Mouse (Mus musculus) kidney, embryonic 15.5 days (tissue): Measurements from ENCODE around the gene Myh9. TPM values are rescaled to one million over a fixed set of nuclear protein-coding genes. Genes with fewer than 3 reads are reported as not detected.

Experiments used
- ATAC-seq: fragments of 200-750 bp; cut with Nextera tagmentation; replicated peaks from 2 replicates; pipeline ENCODE4 v1.8.0; 2017; ENCODE audit warnings: moderate TSS enrichment; ENCODE audit not compliant: low FRiP score
- H3K27ac ChIP-seq: fragments of 300-500 bp; sonication (generic); 2 replicates; pipeline ENCODE4 v1.5.1; 2015; ENCODE audit warnings: mild to moderate bottlenecking, inconsistent platforms
- H3K27me3 ChIP-seq: fragments of 300-500 bp; sonication (generic); 2 replicates; pipeline ENCODE4 v1.6.1; 2015; ENCODE audit warnings: inconsistent platforms
- H3K36me3 ChIP-seq: fragments of 300-500 bp; sonication (generic); 2 replicates; pipeline ENCODE4 v1.6.1; 2015; ENCODE audit warnings: inconsistent platforms
- H3K4me1 ChIP-seq: fragments of 300-500 bp; sonication (generic); 2 replicates; pipeline ENCODE4 v1.6.1; 2015; ENCODE audit warnings: inconsistent platforms
- H3K4me2 ChIP-seq: fragments of 300-500 bp; sonication (generic); 2 replicates; pipeline ENCODE4 v1.6.1; 2015; ENCODE audit warnings: moderate library complexity, mild to moderate bottlenecking, inconsistent platforms
- H3K4me3 ChIP-seq: fragments of 300-500 bp; sonication (generic); replicated peaks from 2 replicates; pipeline ENCODE4 v1.5.1; 2015; ENCODE audit warnings: mild to moderate bottlenecking, inconsistent platforms
- H3K9ac ChIP-seq: fragments of 300-500 bp; sonication (generic); 2 replicates; pipeline ENCODE4 v1.6.1; 2015; ENCODE audit warnings: mild to moderate bottlenecking, inconsistent platforms
- H3K9me3 ChIP-seq: fragments of 300-500 bp; sonication (generic); replicated peaks from 2 replicates; pipeline ENCODE4 v1.6.1; 2016; ENCODE audit warnings: inconsistent platforms
- WGBS: fragments of 180-500 bp; shearing (Covaris S2); methylation state at CpG from one replicate; pipeline ENCODE4 v1.1.7; 2015; ENCODE audit warnings: mixed read lengths; 5-methylcytosine and 5-hydroxymethylcytosine counted together
- polyA plus RNA-seq: library from polyadenylated mRNA; unstranded; fragments of >200 nt; fragmentation: Nextera tagmentation; extraction: Ambion mirVana; gene quantifications from 2 replicates; pipeline ENCODE4 v1.2.1, GENCODE M21; 2015

Myh9 gene
- polyA plus RNA-seq, 1 experiment from 2014 or later = 60.2 TPM

DNA sequence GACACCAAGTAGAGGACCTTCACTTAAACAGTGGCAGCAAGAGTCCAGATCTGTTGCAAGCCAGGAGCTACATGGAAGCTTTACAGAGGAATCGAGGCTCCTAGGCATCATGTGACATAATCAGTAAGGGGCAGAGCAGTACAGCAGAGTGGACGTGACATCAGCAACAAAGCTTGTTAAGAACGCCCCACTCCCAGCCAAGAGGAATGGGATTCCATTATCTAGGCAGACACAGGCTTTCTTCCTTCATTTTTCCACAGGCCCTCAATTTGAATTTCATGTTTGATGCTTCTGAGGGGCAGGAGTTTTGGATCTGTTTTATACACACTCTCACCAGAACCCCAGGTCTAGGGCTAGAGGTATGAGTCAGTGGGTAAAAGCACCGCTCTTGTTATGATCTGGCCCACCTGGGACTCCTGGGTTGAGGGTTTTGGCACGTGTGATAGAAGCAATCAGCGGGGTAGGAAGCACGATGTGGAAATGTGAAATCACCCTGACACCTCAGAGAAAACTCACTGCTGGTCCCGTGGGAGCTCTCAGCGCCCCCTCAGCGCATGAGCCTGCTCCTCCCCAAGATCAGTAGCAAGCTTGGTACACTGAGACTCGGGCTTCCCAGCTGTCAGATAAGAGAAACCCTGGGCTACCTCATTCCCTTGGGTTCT is 30.7 kb downstream of the Myh9 start:
- Histone ChIP-seq H3K27me3 (no peaks in the 10 kb centered on the region), H3K4me2 (no peak overlapping the region), H3K4me3 (no peak overlapping the region), H3K4me1 (peaks cover 50% of the 10 kb centered on the region), H3K9ac (no peak overlapping the region), H3K9me3 (no peaks in the 10 kb centered on the region), H3K36me3 (peaks cover 70% of the 10 kb centered on the region), H3K27ac (no peak overlapping the region)
- WGBS = 80% methylated on average over 11 of the region's 11 CpGs
- ATAC-seq = no peak

DNA sequence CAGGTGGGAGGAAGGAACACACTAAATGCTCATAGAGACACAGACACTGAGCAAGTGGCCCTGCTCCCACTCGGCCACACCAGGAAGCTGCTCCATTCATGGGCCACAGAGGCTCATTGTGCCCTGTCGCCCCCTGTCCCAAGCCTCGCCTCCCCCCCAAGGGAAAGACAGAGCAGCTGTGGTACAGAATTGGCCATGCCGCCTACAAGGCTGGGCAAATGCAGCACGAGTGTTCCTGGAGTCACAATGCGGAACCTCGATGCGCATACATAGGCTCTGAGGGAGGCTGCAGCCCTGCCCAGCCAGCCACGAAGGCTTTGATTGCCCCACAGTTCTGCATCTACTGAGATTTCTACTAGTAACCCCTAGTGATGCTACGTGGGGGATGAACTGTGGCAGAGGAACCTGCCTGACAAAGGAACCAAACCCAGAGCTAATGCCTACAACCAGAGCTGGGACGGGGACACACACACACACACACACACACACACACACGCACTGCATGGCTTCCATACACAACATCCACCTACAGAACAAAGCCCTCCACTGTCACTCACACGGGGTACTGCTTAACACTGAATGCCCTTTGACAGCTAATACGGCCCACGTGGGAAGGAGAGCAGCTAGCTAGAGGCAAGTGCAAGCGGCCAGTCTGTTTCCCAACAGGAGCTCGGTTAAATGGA is 31.4 kb downstream of the Myh9 start:
- ATAC-seq = 0 out of 2 replicates have a peak, but pooled peaks have one; percentile 30
- H3K36me3 ChIP-seq = peaks cover 77% of the 10 kb centered on the region

DNA sequence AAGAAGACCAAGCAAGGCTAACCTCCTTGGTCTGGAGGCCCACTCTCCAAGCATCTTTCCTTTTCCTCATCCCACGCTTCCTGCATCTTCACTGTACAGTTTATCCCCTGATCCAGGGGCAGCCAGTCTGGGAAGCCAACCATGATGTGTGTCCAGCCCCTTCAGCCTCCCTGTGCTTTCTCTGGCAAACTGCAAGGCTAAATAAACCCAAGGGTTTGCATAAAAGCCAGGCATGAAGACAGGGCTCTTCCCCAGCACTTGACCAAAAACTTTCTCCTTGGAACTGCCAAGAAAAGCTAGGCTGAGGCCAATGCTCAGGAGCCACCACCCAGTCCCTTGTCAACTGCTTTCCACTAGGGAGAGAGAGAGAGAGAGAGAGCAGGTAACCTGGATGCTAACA is 32.5 kb downstream of the Myh9 start:
- no peak for ATAC-seq
- H3K9ac ChIP-seq = no peak overlapping the region
- H3K36me3 ChIP-seq = peaks cover 88% of the 10 kb centered on the region
- no peak overlapping the region for H3K27ac ChIP-seq
- no peak overlapping the region for H3K4me2 ChIP-seq
- H3K4me1 ChIP-seq = peaks cover 34% of the 10 kb centered on the region
- 84% methylated on average over 1 of the region's 1 CpGs for WGBS
- no peaks in the 10 kb centered on the region for H3K27me3 ChIP-seq
- H3K9me3 ChIP-seq = no peaks in the 10 kb centered on the region
- no peak overlapping the region for H3K4me3 ChIP-seq

More for the DNA sequence above, 31.4 kb downstream of the Myh9 start:
- Histone ChIP-seq H3K9ac (no peak overlapping the region), H3K27me3 (no peaks in the 10 kb centered on the region), H3K9me3 (no peaks in the 10 kb centered on the region), H3K4me3 (no peak overlapping the region), H3K27ac (0 out of 2 replicates have a peak overlapping the region, but pooled peaks have one; percentile 28), H3K4me1 (peaks cover 43% of the 10 kb centered on the region), H3K4me2 (no peak overlapping the region)
- 70% methylated on average over 17 of the region's 17 CpGs for WGBS

DNA sequence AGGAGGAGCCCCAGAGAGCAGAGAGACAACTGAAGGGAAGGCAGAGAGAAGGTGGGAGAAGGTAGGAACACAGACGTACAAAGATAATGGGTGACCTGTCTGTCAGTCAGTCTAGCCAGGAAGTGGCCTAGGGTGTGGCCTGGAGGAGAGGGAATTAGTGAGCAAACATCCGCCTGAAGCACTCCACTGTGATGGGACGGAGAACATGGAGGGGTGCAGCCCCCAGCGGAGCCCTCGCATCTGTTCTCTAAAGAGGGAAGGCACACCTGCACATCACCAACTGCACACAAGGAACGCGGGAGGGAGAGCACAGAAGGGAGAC is 34.8 kb downstream of the Myh9 start:
- Histone ChIP-seq H3K27ac (no peak overlapping the region), H3K9me3 (no peaks in the 10 kb centered on the region), H3K36me3 (peaks cover 97% of the 10 kb centered on the region), H3K4me3 (no peak overlapping the region), H3K4me1 (peaks cover 31% of the 10 kb centered on the region), H3K9ac (no peak overlapping the region), H3K27me3 (no peaks in the 10 kb centered on the region), H3K4me2 (no peak overlapping the region)
- ATAC-seq = no peak
- 78% methylated on average over 7 of the region's 7 CpGs for WGBS

DNA sequence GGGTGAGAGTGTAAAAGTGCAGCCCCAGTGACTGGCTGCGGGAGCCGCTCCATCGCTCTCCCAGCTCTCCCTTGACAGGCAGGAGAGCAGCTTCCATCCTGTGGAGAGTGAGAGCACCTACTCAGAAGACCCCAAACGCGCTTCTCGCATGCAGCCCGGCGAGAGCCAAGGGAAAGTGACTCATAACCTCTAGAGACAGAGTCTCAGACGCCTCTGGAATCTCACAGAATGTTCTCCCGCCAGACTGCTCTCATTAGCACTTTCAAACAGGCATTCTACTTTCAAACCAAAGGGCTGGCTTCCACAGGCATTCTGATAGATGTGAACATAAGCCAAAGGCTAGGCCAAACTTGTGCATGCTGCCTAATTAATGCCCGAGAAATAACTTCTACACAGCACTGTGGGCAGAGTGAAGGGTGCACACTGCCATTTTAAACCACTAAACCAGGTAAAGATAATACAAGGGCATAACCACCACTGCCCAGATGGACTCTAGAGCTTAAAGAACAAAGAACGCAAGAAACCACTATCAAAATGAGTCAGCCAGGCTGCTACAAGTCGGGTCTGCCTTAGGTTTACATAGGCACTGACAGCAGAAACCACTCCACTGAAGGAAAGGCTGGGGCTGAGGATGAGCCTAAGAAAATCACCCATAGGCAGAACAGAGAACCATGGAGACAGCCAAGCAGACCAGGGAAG is 35.3 kb downstream of the Myh9 start:
- ATAC-seq = no peak
- Histone ChIP-seq H3K4me3 (no peak overlapping the region), H3K9me3 (no peaks in the 10 kb centered on the region), H3K4me1 (peaks cover 36% of the 10 kb centered on the region), H3K36me3 (peaks cover 97% of the 10 kb centered on the region), H3K9ac (no peak overlapping the region), H3K4me2 (no peak overlapping the region), H3K27me3 (no peaks in the 10 kb centered on the region), H3K27ac (no peak overlapping the region)
- WGBS = 86% methylated on average over 13 of the region's 13 CpGs

DNA sequence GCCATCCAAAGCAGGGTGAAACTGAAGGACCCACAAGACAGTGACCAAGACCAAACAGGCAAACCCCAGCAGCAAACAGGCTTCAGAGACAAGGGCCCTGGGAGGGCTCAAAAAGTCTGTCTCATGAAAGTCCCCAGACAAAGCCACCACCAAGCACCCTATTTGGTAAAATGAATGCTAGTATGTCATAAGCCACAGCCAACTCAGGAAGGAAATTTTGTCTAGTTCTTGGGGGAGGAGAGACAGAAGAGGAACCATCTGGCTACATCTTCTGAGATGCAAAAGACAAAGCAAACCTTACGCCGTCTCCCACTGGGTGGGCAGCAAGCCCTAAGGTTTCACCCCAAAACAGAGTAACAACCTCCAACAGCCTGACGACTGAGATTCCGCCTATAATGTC is 36.3 kb downstream of the Myh9 start:
- Histone ChIP-seq H3K4me1 (peaks cover 40% of the 10 kb centered on the region), H3K4me3 (no peak overlapping the region), H3K9ac (no peak overlapping the region), H3K36me3 (peaks cover 97% of the 10 kb centered on the region), H3K4me2 (no peak overlapping the region), H3K27ac (no peak overlapping the region; the same call in 1 of the 2 replicates), H3K9me3 (no peaks in the 10 kb centered on the region), H3K27me3 (no peaks in the 10 kb centered on the region)
- 93% methylated on average over 4 of the region's 4 CpGs for WGBS
- ATAC-seq = no peak

DNA sequence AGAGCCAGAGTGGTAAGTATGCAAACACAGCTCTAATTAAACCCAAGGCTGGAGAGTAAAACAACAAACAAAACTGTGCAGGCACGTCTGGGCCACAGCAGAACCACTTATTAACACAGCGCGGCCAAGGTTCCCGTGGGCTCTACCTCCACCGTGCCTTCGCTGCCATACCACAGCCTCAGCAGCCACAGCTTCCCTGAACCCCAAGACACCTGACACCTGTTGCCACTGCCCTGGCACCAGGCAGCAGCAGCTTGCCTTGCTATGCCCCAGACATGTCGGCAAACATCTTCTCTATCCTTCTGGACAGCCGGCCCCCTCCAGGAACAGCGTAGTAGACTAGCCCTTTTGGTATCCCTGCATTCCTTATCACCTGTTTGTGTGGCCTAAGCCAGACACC is 37.0 kb downstream of the Myh9 start:
- 0 out of 2 replicates have a peak overlapping the region, but pooled peaks have one; percentile 20 for H3K27ac ChIP-seq
- H3K9ac ChIP-seq = no peak overlapping the region
- no peaks in the 10 kb centered on the region for H3K27me3 ChIP-seq
- peaks cover 40% of the 10 kb centered on the region for H3K4me1 ChIP-seq
- H3K4me3 ChIP-seq = no peak overlapping the region
- 82% methylated on average over 9 of the region's 9 CpGs for WGBS
- peaks cover 92% of the 10 kb centered on the region for H3K36me3 ChIP-seq
- H3K9me3 ChIP-seq = no peaks in the 10 kb centered on the region
- ATAC-seq = no peak
- no peak overlapping the region for H3K4me2 ChIP-seq

DNA sequence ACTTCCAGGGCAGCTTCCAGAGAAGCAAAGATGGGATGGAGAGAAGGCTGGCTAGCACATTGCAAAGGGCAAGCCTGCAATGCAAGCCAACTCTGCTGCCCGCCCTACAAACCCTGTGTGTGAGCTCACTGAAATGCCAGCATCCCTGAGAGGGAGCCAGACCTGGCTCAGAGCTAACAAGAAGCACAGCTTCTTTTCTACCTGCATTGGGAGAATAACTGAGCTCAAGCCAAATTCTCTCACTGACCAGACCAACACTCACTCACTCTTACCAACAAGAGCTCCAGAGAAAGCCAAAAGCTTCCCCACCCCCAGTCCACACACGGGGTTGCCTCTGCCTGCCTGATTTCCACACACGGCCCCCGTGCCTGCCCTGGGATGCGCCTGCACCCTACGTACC is 37.5 kb downstream of the Myh9 start:
- no peak overlapping the region for H3K4me3 ChIP-seq
- H3K27ac ChIP-seq = 0 out of 2 replicates have a peak overlapping the region, but pooled peaks have one; percentile 20
- no peak for ATAC-seq
- no peak overlapping the region for H3K4me2 ChIP-seq
- peaks cover 44% of the 10 kb centered on the region for H3K4me1 ChIP-seq
- WGBS = 89% methylated on average over 6 of the region's 6 CpGs
- H3K27me3 ChIP-seq = no peaks in the 10 kb centered on the region
- peaks cover 87% of the 10 kb centered on the region for H3K36me3 ChIP-seq
- H3K9ac ChIP-seq = no peak overlapping the region
- no peaks in the 10 kb centered on the region for H3K9me3 ChIP-seq

DNA sequence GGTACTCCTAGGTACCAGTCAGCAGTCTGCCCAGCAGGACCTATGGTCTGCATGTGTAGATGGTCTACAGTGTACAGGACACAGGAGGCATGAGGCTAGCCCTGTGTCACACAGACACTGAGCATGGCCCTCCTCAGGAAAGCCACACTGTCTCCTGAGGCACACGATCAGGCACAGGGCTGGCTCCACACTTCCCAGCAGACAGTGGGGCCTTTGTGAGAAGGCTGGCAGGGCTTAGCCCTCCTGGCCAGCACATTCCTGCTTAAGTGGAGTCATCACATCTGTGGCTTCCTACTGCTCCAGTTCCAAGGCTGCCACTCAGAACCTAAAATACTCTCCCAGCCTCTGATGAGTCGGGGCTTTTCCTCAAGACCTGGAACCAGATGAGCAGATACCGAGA is 38.2 kb downstream of the Myh9 start:
- 76% methylated on average over 3 of the region's 3 CpGs for WGBS
- Histone ChIP-seq H3K4me2 (no peak overlapping the region), H3K4me1 (peaks cover 46% of the 10 kb centered on the region), H3K9ac (no peak overlapping the region), H3K27ac (peak overlapping the region; percentile 3; the same call in 1 of the 2 replicates), H3K4me3 (no peak overlapping the region), H3K27me3 (no peaks in the 10 kb centered on the region), H3K9me3 (no peaks in the 10 kb centered on the region), H3K36me3 (peaks cover 80% of the 10 kb centered on the region)
- no peak for ATAC-seq

DNA sequence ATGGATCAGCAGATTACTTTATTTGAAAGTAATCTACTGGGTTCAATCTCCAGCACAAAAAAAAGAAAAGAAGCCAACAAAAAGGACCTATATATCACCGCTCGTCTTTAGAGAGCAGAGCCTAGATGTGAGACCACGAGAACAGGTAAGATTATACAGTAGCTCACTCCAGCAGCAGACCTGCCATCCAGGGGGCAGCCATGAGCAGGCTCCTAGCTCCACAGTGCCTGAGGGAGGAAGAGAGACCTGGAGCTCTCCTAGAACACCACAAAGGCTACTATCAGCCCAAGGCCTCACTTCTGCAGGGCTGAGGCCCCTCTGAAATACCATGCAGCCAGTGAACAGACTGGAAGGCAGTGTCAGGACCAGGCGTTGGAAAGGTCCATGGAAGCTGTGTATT is 39.0 kb downstream of the Myh9 start:
- ATAC-seq = no peak
- no peak overlapping the region for H3K9ac ChIP-seq
- H3K4me2 ChIP-seq = no peak overlapping the region
- H3K4me3 ChIP-seq = no peak overlapping the region
- no peaks in the 10 kb centered on the region for H3K27me3 ChIP-seq
- H3K9me3 ChIP-seq = no peaks in the 10 kb centered on the region
- 81% methylated on average over 4 of the region's 4 CpGs for WGBS
- 0 out of 2 replicates have a peak overlapping the region, but pooled peaks have one; percentile 3 for H3K27ac ChIP-seq
- H3K36me3 ChIP-seq = peaks cover 74% of the 10 kb centered on the region
- H3K4me1 ChIP-seq = peaks cover 52% of the 10 kb centered on the region

DNA sequence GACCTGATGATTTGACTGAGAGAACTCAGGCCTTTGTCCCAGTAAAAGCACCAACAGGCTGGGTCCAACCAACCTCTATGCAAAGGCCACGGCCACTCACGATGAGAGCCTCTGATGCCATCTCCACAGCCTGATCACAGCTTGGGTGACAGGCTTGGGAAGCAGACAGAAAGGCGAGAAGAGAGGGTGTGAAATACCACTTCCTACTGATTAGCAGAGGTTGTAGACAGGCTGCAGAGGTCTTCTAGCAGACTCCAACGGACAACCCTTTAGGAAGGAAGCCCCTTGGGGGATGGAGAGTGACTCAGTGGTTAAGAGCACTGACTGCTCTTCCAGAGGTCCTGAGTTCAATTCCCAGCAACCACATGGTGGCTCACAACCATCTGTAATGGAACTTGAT is 40.8 kb downstream of the Myh9 start:
- 31% methylated on average over 4 of the region's 4 CpGs for WGBS
- H3K4me3 ChIP-seq = no peak overlapping the region
- H3K27ac ChIP-seq = peak overlapping the region; percentile 98
- H3K36me3 ChIP-seq = peaks cover 69% of the 10 kb centered on the region
- ATAC-seq = no peak
- H3K9me3 ChIP-seq = no peaks in the 10 kb centered on the region
- no peaks in the 10 kb centered on the region for H3K27me3 ChIP-seq
- no peak overlapping the region for H3K4me2 ChIP-seq
- no peak overlapping the region for H3K9ac ChIP-seq
- H3K4me1 ChIP-seq = peaks cover 68% of the 10 kb centered on the region

DNA sequence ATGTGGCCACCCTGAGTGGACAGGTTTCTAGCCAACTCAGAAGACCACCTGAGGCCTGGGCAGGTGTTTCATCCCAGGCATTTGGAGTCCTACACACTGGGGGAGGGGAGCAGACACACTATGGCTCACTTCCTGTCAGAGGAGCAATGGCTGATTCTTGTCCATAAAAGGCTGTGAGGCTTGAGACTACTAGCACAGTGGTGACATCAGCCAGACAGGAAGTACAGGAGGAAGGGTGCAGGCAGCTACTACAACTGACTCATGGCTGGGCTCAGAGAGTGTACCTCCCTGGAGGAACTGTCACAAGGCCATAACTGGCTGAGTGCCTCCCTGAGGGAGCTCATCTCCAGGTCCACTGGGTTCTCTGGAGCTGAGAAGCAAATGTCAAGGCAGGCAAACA is 41.5 kb downstream of the Myh9 start:
- peak; percentile 37; the same call in 1 of the 2 replicates for ATAC-seq
- peaks cover 69% of the 10 kb centered on the region for H3K36me3 ChIP-seq

More for the DNA sequence above, 41.5 kb downstream of the Myh9 start:
- Histone ChIP-seq H3K9ac (no peak overlapping the region), H3K4me2 (no peak overlapping the region), H3K27me3 (no peaks in the 10 kb centered on the region), H3K4me3 (no peak overlapping the region), H3K27ac (peak overlapping the region; percentile 98), H3K9me3 (no peaks in the 10 kb centered on the region), H3K4me1 (peaks cover 74% of the 10 kb centered on the region)
